Mouse (Mus musculus) inflammation-experienced regulatory T-cells, adult 6 months (primary cell): Measurements from ENCODE around the gene Mindy1. TPM values are rescaled to one million over a fixed set of nuclear protein-coding genes. Genes with fewer than 3 reads are reported as not detected.

ENCODE experiments used
- ATAC-seq: one replicate; pipeline ENCODE4 v1.8.0; 2017
- polyA plus RNA-seq, 3 experiments: library from polyadenylated mRNA; unstranded; fragments of 100-300 nt; shearing (Covaris generic); gene quantifications; one replicate each; pipeline ENCODE4 v1.2.1; 2017

Gene Mindy1
- polyA plus RNA-seq, 3 experiments from 2014 or later, result 17.8 to 18.5 (median 18.3) TPM

GRCm38 (mm10) chr3:95269789-95270188 lies 11.4 kb upstream of the Mindy1 start:
- no peak for ATAC-seq

- no peak for ATAC-seq
Observed at GRCm38 (mm10) chr3:95270766-95271364, 10.3 kb upstream of the Mindy1 start.

GRCm38 (mm10) chr3:95273471-95273870 lies 7.7 kb upstream of the Mindy1 start:
- no peak for ATAC-seq

- no peak for ATAC-seq
Observed at GRCm38 (mm10) chr3:95274453-95274852, 6.7 kb upstream of the Mindy1 start.

GRCm38 (mm10) chr3:95275161-95275560 lies 6.0 kb upstream of the Mindy1 start:
- ATAC-seq, result no peak

- ATAC-seq, result no peak
Observed at GRCm38 (mm10) chr3:95276428-95276934, 4.7 kb upstream of the Mindy1 start.

- no peak for ATAC-seq
Observed at GRCm38 (mm10) chr3:95277149-95277551, 4.0 kb upstream of the Mindy1 start.

- ATAC-seq, result no peak
Observed at GRCm38 (mm10) chr3:95280747-95281146, 398 bp upstream of the Mindy1 start.

GRCm38 (mm10) chr3:95282381-95282864 lies 1.3 kb downstream of the Mindy1 start:
- no peak for ATAC-seq

GRCm38 (mm10) chr3:95282865-95283588 lies 1.9 kb downstream of the Mindy1 start:
- peak; percentile 32 for ATAC-seq

- no peak for ATAC-seq
Observed at GRCm38 (mm10) chr3:95283589-95283941, 2.4 kb downstream of the Mindy1 start.

- ATAC-seq, result no peak
Observed at GRCm38 (mm10) chr3:95284062-95284461, 2.9 kb downstream of the Mindy1 start.

GRCm38 (mm10) chr3:95284501-95285281 lies 3.5 kb downstream of the Mindy1 start:
- no peak for ATAC-seq

GRCm38 (mm10) chr3:95285390-95285789 lies 4.2 kb downstream of the Mindy1 start:
- no peak for ATAC-seq

- ATAC-seq, result no peak
Observed at GRCm38 (mm10) chr3:95286011-95286410, 4.9 kb downstream of the Mindy1 start.

- ATAC-seq, result no peak
Observed at GRCm38 (mm10) chr3:95286510-95286909, 5.4 kb downstream of the Mindy1 start.

GRCm38 (mm10) chr3:95287541-95287940 lies 6.4 kb downstream of the Mindy1 start:
- no peak for ATAC-seq

- ATAC-seq, result no peak
Observed at GRCm38 (mm10) chr3:95289419-95289818, 8.3 kb downstream of the Mindy1 start.

- no peak for ATAC-seq
Observed at GRCm38 (mm10) chr3:95290156-95290555, 9.0 kb downstream of the Mindy1 start.

GRCm38 (mm10) chr3:95291041-95291440 lies 9.9 kb downstream of the Mindy1 start:
- no peak for ATAC-seq

GRCm38 (mm10) chr3:95292899-95293298 lies 11.8 kb downstream of the Mindy1 start:
- no peak for ATAC-seq

- ATAC-seq, result no peak
Observed at GRCm38 (mm10) chr3:95293537-95293936, 12.4 kb downstream of the Mindy1 start.

- ATAC-seq, result no peak
Observed at GRCm38 (mm10) chr3:95294316-95294715, 13.2 kb downstream of the Mindy1 start.
